Mouse (Mus musculus) intestine, postnatal 0 days (tissue): ENCODE results near the gene Psmb6. TPM values are rescaled to one million over a fixed set of nuclear protein-coding genes. Genes with fewer than 3 reads are reported as not detected.
A peak's percentile ranks its signal among the peaks of the same experiment; 100 is the strongest.

Experiments
- ATAC-seq: fragments of 200-750 bp; cut with Nextera tagmentation; 2 replicates; pipeline ENCODE4 v1.8.0; 2017; ENCODE audit warnings: mild to moderate bottlenecking, moderate TSS enrichment, moderate library complexity
- H3K27ac ChIP-seq: fragments of 300-500 bp; sonication (generic); 2 replicates; pipeline ENCODE4 v1.5.1; 2014; ENCODE audit warnings: mild to moderate bottlenecking, low read depth, low read length, moderate library complexity
- H3K27me3 ChIP-seq: fragments of 300-500 bp; sonication (generic); replicated peaks from 2 replicates; pipeline ENCODE4 v1.6.1; 2014; ENCODE audit warnings: low read length, mixed read lengths; ENCODE audit not compliant: control insufficient read depth, insufficient read depth
- H3K36me3 ChIP-seq: fragments of 300-500 bp; sonication (generic); 2 replicates; pipeline ENCODE4 v1.6.1; 2014; ENCODE audit warnings: mild to moderate bottlenecking, moderate library complexity; ENCODE audit not compliant: control insufficient read depth, insufficient read depth
- H3K4me1 ChIP-seq: fragments of 300-500 bp; sonication (generic); replicated peaks from 2 replicates; pipeline ENCODE4 v1.6.1; 2014; ENCODE audit warnings: antibody characterized with exemption, low read length, mixed read lengths; ENCODE audit not compliant: control insufficient read depth, insufficient read depth
- H3K4me2 ChIP-seq: fragments of 300-500 bp; sonication (generic); replicated peaks from 2 replicates; pipeline ENCODE4 v1.6.1; 2014; ENCODE audit warnings: low read depth, mild to moderate bottlenecking, moderate library complexity
- H3K4me3 ChIP-seq: fragments of 300-500 bp; sonication (generic); 2 replicates; pipeline ENCODE4 v1.5.1; 2014; ENCODE audit warnings: low read depth, low read length
- H3K9ac ChIP-seq: fragments of 300-500 bp; sonication (generic); 2 replicates; pipeline ENCODE4 v1.6.1; 2014; ENCODE audit warnings: mild to moderate bottlenecking, low read depth, low read length
- H3K9me3 ChIP-seq: fragments of 300-500 bp; sonication (generic); 2 replicates; pipeline ENCODE4 v1.6.1; 2016; ENCODE audit warnings: mixed run types; ENCODE audit not compliant: control insufficient read depth
- CTCF ChIP-seq: sonication (generic); IDR thresholded peaks from 2 replicates; pipeline ENCODE4 v1.5.1; 2016; ENCODE audit warnings: low read depth, mild to moderate bottlenecking, control low read depth, antibody characterized with exemption, moderate library complexity
- WGBS: fragments of 180-500 bp; shearing (Covaris S2); extraction: QIAGEN DNeasy Blood & Tissue Kit; methylation state at CpG from one replicate; pipeline ENCODE4 v1.1.7; 2014; 5-methylcytosine and 5-hydroxymethylcytosine counted together
- polyA plus RNA-seq: library from polyadenylated mRNA; unstranded; fragments of >200 nt; fragmentation: Nextera tagmentation; extraction: Ambion mirVana; gene quantifications from 2 replicates; pipeline ENCODE4 v1.2.1, GENCODE M21; 2015

Psmb6 gene
- polyA plus RNA-seq, 1 experiment from 2014 or later = 489 TPM

DNA sequence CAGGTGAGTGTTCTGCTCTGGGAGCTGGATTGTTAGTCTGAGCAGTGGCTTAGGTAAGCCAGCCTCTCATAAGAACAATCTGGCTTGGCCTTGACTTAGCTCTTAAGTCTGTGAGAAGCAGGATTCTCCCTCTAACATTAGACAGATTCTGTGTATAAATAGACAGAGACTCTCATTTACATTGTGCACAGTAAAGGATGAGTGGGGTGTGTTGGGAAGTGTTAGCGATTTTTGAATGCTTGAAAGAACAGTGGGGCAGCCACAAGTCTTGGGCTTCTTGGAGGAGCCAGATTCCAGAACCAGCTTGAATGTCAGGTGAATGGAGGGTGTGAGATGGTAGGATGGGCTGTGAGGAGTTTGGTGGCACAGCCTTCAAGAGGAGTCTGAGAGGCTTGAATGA is 46.5 kb downstream of the Psmb6 start:
- no peak for TF ChIP-seq CTCF
- WGBS = 72% methylated on average over 1 of the region's 1 CpGs
- no peaks in the 10 kb centered on the region for H3K4me1 ChIP-seq
- H3K27me3 ChIP-seq = no peaks in the 10 kb centered on the region
- no peaks in the 10 kb centered on the region for H3K9me3 ChIP-seq
- H3K27ac ChIP-seq = no peak overlapping the region
- no peak for ATAC-seq
- peaks cover 13% of the 10 kb centered on the region; the same call in 1 of the 2 replicates for H3K36me3 ChIP-seq
- H3K9ac ChIP-seq = no peak overlapping the region
- H3K4me3 ChIP-seq = no peak overlapping the region
- H3K4me2 ChIP-seq = no peak overlapping the region

DNA sequence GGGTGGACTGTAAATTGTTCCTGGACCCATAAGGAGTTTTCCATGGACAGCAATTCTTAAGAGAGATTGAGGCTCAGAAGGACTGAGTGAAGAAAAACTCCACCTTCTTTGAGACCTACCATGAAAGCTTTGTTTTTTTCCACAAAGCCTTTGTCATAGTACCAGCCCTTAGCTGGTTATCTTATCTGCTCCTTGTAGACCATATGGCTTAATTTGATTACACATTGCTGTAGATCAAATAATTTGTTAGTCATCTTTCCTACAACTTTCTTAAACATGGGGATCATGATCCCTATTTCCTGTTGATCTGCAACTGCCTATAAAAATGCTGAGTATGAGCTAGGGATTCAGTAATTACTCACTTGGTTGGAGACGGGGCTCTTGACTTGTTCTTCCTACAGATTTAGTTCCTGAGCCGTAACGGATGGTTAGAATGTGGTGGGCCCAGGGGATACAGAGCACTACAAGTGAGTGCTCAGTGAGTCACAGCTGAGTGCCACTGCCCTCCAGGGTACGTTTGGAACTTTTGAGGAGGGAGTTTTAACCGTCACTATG is 47.3 kb downstream of the Psmb6 start:
- Histone ChIP-seq H3K9ac (no peak overlapping the region), H3K36me3 (peaks cover 7% of the 10 kb centered on the region; the same call in 1 of the 2 replicates), H3K27ac (no peak overlapping the region), H3K27me3 (no peaks in the 10 kb centered on the region), H3K4me2 (no peak overlapping the region), H3K9me3 (no peaks in the 10 kb centered on the region), H3K4me3 (no peak overlapping the region), H3K4me1 (0 out of 2 replicates have a peak, but pooled peaks cover 3% of the 10 kb centered on the region)
- TF ChIP-seq CTCF = no peak
- 40% methylated on average over 5 of the region's 5 CpGs for WGBS
- ATAC-seq = no peak

- H3K4me1 ChIP-seq = peaks cover 13% of the 10 kb centered on the region; the same call in 1 of the 2 replicates
- H3K9me3 ChIP-seq = no peaks in the 10 kb centered on the region
- WGBS = 81% methylated on average over 6 of the region's 6 CpGs
- H3K27ac ChIP-seq = no peak overlapping the region
- no peak overlapping the region for H3K9ac ChIP-seq
- no peaks in the 10 kb centered on the region for H3K27me3 ChIP-seq
- no peak overlapping the region for H3K4me2 ChIP-seq
- TF ChIP-seq CTCF = no peak
- H3K4me3 ChIP-seq = no peak overlapping the region
- no peaks in the 10 kb centered on the region for H3K36me3 ChIP-seq
- no peak for ATAC-seq
Observed at GRCm38 (mm10) chr11:70573872-70574271, 48.7 kb downstream of the Psmb6 start.

DNA sequence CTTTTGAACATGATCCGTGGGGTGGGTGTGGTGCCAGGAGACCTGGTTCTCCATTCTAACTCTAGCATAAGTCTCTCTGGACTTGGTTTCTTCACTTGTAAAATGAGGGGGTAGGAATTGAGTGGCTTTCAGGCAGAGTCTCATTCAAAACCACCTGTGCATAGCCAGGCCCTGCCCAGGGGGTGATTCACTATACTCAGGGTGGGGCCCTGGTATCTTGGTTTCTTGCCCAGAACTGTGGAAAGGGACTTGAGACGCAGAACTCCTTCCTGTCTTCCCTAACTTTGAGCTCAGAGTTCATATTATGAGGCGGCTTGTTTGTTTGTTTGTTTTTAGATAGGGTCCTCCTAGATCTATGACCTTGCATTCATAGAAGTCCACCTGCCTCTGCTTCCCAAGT is 52.0 kb downstream of the Psmb6 start:
- Histone ChIP-seq H3K4me2 (no peak overlapping the region), H3K9me3 (no peaks in the 10 kb centered on the region), H3K36me3 (no peaks in the 10 kb centered on the region), H3K4me3 (no peak overlapping the region), H3K27me3 (no peaks in the 10 kb centered on the region), H3K27ac (no peak overlapping the region), H3K9ac (no peak overlapping the region), H3K4me1 (peaks cover 13% of the 10 kb centered on the region)
- no peak for TF ChIP-seq CTCF
- ATAC-seq = peak; percentile 32; the same call in 1 of the 2 replicates
- WGBS = 39% methylated on average over 3 of the region's 3 CpGs

Other genes with a start within 250 kb of the Psmb6 start
- 0.07 TPM in 1 of 2 replicates, not detected in the other for gene Alox12e, start 202.7 kb upstream of the Psmb6 start, polyA plus RNA-seq
- gene Alox15, start 173.3 kb upstream of the Psmb6 start, polyA plus RNA-seq = 0.12 and 0.33 TPM in 2 replicates
- 9.5 and 9.9 TPM in 2 replicates for gene Pelp1, start 115.3 kb upstream of the Psmb6 start, polyA plus RNA-seq
- 7.4 and 7.8 TPM in 2 replicates for gene Arrb2, start 92.7 kb upstream of the Psmb6 start, polyA plus RNA-seq
- gene Med11, start 73.4 kb upstream of the Psmb6 start, polyA plus RNA-seq = 30.1 and 30.7 TPM in 2 replicates
- gene Zmynd15, start 65.9 kb upstream of the Psmb6 start, polyA plus RNA-seq = 1.4 and 1.5 TPM in 2 replicates
- 33.8 and 39.3 TPM in 2 replicates for gene Cxcl16, start 65.4 kb upstream of the Psmb6 start, polyA plus RNA-seq
- gene Tm4sf5, start 20.1 kb upstream of the Psmb6 start, polyA plus RNA-seq = 398 and 402 TPM in 2 replicates
- gene Vmo1, start 10.8 kb upstream of the Psmb6 start, polyA plus RNA-seq = 0.25 and 0.31 TPM in 2 replicates
- gene Gltpd2, start 6.2 kb upstream of the Psmb6 start, polyA plus RNA-seq = 0.30 and 0.82 TPM in 2 replicates
- not detected in 2 replicates for gene Gm40193, start 7.6 kb downstream of the Psmb6 start, polyA plus RNA-seq
- 5.9 and 6.3 TPM in 2 replicates for gene Pld2, start 14.7 kb downstream of the Psmb6 start, polyA plus RNA-seq
- gene Mink1, start 37.5 kb downstream of the Psmb6 start, polyA plus RNA-seq = 5.8 and 6.1 TPM in 2 replicates
- gene 4930544D05Rik, start 90.5 kb downstream of the Psmb6 start, polyA plus RNA-seq = not detected in 2 replicates
- gene Chrne, start 93.8 kb downstream of the Psmb6 start, polyA plus RNA-seq = 0.12 TPM in 1 of 2 replicates, not detected in the other
- gene Gp1ba, start 113.8 kb downstream of the Psmb6 start, polyA plus RNA-seq = 0.07 and 0.10 TPM in 2 replicates
- 107 TPM in 2 replicates for gene Rnf167, start 121.9 kb downstream of the Psmb6 start, polyA plus RNA-seq
- gene Slc25a11, start 122.1 kb downstream of the Psmb6 start, polyA plus RNA-seq = 192 and 210 TPM in 2 replicates
- gene Pfn1, start 129.3 kb downstream of the Psmb6 start, polyA plus RNA-seq = 1,830 and 1,961 TPM in 2 replicates
- gene Eno3, start 131.8 kb downstream of the Psmb6 start, polyA plus RNA-seq = 4.9 and 5.9 TPM in 2 replicates
- 61.3 and 66.2 TPM in 2 replicates for gene Spag7, start 144.0 kb downstream of the Psmb6 start, polyA plus RNA-seq
- 11.7 and 12.3 TPM in 2 replicates for gene Camta2, start 162.7 kb downstream of the Psmb6 start, polyA plus RNA-seq
- 2.8 and 3.3 TPM in 2 replicates for gene Inca1, start 174.8 kb downstream of the Psmb6 start, polyA plus RNA-seq
- gene Kif1c, start 175.2 kb downstream of the Psmb6 start, polyA plus RNA-seq = 4.4 and 5.4 TPM in 2 replicates
- gene Zfp3, start 238.8 kb downstream of the Psmb6 start, polyA plus RNA-seq = 4.4 and 5.0 TPM in 2 replicates